Mouse (Mus musculus) urinary bladder, postnatal 14 days (tissue): ENCODE data around the gene Cldn22.
A peak's percentile ranks its signal among the peaks of the same experiment; 100 is the strongest.

ENCODE experiments used
- DNase-seq: peaks from one replicate; pipeline ENCODE4 v3.0.0; 2021; ENCODE audit warnings: low spot score

Cldn22 gene

GRCm38 (mm10) chr8:47833944-47834343, 9.7 kb downstream of the Cldn22 start:
- no peak for DNase-seq

GRCm38 (mm10) chr8:47843063-47843462, 18.8 kb downstream of the Cldn22 start:
- DNase-seq = no peak

GRCm38 (mm10) chr8:47843651-47844050, 19.4 kb downstream of the Cldn22 start:
- DNase-seq = no peak

- DNase-seq = no peak
These were observed 21.7 kb downstream of the Cldn22 start for GRCm38 (mm10) chr8:47845956-47846355.

- DNase-seq = no peak
These were observed 22.9 kb downstream of the Cldn22 start for GRCm38 (mm10) chr8:47847161-47847560.

GRCm38 (mm10) chr8:47847931-47848330, 23.6 kb downstream of the Cldn22 start:
- no peak for DNase-seq

GRCm38 (mm10) chr8:47849842-47850241, 25.6 kb downstream of the Cldn22 start:
- DNase-seq = no peak

GRCm38 (mm10) chr8:47851824-47852502, 27.7 kb downstream of the Cldn22 start:
- DNase-seq = peak; percentile 68

GRCm38 (mm10) chr8:47852737-47853136, 28.5 kb downstream of the Cldn22 start:
- no peak for DNase-seq

GRCm38 (mm10) chr8:47853356-47853755, 29.1 kb downstream of the Cldn22 start:
- DNase-seq = no peak

GRCm38 (mm10) chr8:47859259-47859658, 35.0 kb downstream of the Cldn22 start:
- no peak for DNase-seq

GRCm38 (mm10) chr8:47866568-47866967, 42.3 kb downstream of the Cldn22 start:
- DNase-seq = no peak

GRCm38 (mm10) chr8:47867067-47867466, 42.8 kb downstream of the Cldn22 start:
- peak; percentile 85 for DNase-seq

- DNase-seq = peak; percentile 25
These were observed 48.3 kb downstream of the Cldn22 start for GRCm38 (mm10) chr8:47872361-47873107.

GRCm38 (mm10) chr8:47874497-47875178, 50.4 kb downstream of the Cldn22 start:
- no peak for DNase-seq
